Mouse (Mus musculus): ENCODE measurements around the gene Diablo.
A peak's percentile ranks its signal among the peaks of the same experiment; 100 is the strongest.

Diablo gene

GRCm38 (mm10) chr5:123507936-123508723 lies 15.8 kb downstream of the Diablo start:
- DNase-seq (ENCODE audit: low read depth, low spot score) = peak; percentile 53

- DNase-seq (ENCODE audit: low read depth, low spot score) = no peak
These were observed 22.0 kb downstream of the Diablo start for GRCm38 (mm10) chr5:123501973-123502372.

- no peak for DNase-seq (ENCODE audit: low read depth, low spot score)
These were observed 24.3 kb downstream of the Diablo start for GRCm38 (mm10) chr5:123499717-123500116.

DNA sequence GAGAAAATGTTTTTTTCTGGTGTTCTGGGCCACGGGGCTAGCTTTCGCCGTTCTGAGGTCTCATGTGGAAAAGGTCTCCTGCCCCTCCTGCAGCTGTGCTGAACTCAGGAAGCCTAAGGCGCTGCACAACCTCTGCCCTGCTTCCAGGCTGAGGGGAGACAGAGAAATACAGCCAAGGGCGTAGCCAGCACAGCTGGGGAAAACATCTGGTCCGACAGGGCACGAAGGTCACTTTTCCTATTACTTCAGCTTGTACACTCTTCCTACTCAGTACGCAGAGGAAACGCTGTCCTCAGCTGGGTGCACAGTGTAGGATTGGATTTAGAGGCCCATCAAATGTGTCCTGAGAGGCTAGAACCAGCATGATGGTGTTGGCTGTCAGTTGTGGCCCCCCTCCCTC lies 34.0 kb downstream of the Diablo start:
- DNase-seq (ENCODE audit: low read depth, low spot score) = no peak

DNA sequence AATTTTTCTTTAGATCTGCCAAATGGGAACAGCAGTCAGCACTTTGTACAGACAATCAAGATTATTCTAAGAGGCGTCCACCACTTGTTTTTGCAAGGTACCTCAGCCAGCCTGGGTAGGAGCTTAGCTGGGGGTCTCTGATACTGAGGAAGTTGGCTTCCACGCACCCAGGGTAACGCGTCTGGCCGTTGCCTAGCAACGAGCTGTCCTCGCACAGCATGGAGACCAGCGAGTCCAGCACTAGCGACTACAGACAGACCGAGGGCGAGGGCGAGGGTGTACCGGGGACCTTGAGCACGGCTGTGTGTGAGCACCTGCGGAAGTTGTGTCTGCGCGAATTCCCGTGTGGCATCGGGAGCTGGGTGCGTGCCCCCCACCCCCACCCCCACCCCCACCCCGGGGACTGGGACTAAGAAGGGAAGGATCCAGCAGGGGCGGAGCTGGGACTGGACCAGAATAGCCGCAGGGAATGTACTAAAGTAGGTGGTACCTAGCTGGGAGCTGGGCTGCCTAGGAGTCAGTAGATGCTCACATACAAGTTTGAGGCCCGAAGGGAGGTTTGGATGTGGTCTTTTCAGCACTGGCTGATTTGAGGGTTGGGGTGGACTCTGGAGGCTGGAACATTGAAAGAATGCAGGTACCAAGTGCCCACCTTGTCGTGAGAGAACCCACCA lies 34.7 kb downstream of the Diablo start, which contains the start of the genes Lrrc43 and Il31:
Gene Lrrc43 (plus strand): TSS at position 194 of the 674 bp plus-strand sequence.
Gene Il31 (minus strand): TSS at position 378 of the 674 bp plus-strand sequence.
- no peak for DNase-seq (ENCODE audit: low read depth, low spot score)

DNA sequence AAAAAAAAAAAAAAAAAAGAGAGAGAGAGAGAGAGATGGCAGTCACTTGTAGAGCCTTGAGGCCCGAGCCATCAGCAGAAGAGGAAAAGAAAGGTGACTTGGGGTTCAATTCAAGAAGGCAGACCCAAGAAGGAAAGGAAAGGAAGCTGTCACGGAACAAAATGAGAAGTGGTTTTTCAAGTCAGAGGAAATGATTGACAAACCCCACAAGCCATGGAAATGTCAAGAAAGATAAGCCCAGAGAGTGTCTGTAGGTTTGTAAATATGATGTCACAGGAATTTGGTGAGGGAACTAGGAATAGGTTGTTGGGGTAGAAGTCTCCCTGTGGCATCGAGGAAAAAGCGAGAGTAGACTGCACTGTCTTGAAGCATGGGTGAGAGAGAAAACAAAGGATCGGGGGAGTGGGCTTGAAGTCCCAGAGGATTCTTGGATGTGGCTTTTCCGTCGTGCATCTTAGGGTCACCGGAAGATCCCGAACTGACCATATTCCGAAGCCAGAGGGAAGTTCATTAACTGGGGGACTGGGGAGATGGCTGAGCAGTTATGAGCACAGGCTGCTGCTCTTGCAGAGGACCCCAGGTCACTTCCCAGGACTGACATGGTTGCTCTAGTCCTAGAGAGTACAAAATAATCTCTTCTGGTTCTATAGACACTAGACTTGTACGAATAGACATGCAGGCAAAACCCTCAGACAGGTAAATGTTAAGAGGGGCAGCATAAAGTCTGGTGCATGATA lies 36.1 kb downstream of the Diablo start:
- no peak for DNase-seq (ENCODE audit: low read depth, low spot score)

GRCm38 (mm10) chr5:123473817-123474216 lies 50.2 kb downstream of the Diablo start:
- DNase-seq (ENCODE audit: low read depth, low spot score) = no peak

GRCm38 (mm10) chr5:123470784-123471400 lies 53.1 kb downstream of the Diablo start:
- DNase-seq (ENCODE audit: low read depth, low spot score) = no peak

GRCm38 (mm10) chr5:123464638-123465037 lies 59.3 kb downstream of the Diablo start:
- no peak for DNase-seq (ENCODE audit: low read depth, low spot score)

DNA sequence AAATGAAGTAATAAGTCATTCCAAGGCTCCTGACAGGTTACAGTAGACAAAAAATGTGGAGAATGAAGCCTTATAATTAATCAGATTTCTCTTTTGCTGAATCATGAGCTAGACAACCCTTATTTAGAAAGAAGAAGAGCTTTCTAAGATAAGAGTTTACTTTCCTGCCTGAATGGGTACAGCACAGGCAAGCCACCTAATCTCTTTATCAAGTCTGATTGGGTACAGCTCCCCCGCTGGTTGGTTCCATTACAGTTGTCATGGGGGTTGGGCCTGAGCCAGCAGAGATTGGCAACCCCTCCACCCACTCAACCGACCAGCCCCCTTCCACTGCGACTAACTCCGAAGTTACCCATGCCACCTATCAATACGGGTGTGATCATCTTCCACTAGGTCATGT lies 62.6 kb downstream of the Diablo start:
- no peak for DNase-seq (ENCODE audit: low read depth, low spot score)

Measured in retina, adult 2 months (tissue).